Mouse (Mus musculus) ovary, postnatal 14 days (tissue): ENCODE results near the gene Coq10a.

ENCODE experiments used
- DNase-seq: peaks from one replicate; pipeline ENCODE4 v3.0.0; 2022; ENCODE audit warnings: low spot score

The Coq10a gene

GRCm38 (mm10) chr10:128368402-128369217 is at the start of gene Coq10a:
Coq10a (minus strand) TSS chr10:128368997.
- peak; percentile 75 for DNase-seq

- DNase-seq, result no peak
These were observed 46.1 kb upstream of the Coq10a start for GRCm38 (mm10) chr10:128414848-128415247.

- no peak for DNase-seq
These were observed 44.3 kb upstream of the Coq10a start for GRCm38 (mm10) chr10:128413076-128413475.

- no peak for DNase-seq
These were observed 43.8 kb upstream of the Coq10a start for GRCm38 (mm10) chr10:128412558-128412957.

- no peak for DNase-seq
These were observed 43.2 kb upstream of the Coq10a start for GRCm38 (mm10) chr10:128412055-128412381.

- peak; percentile 97 for DNase-seq
These were observed 42.6 kb upstream of the Coq10a start, which contains the start of the genes Nabp2 and Rnf41 for GRCm38 (mm10) chr10:128411211-128412054. Nabp2 (minus strand) TSS chr10:128411492. Rnf41 (plus strand) TSS chr10:128411657.

- no peak for DNase-seq
These were observed 41.7 kb upstream of the Coq10a start for GRCm38 (mm10) chr10:128410560-128410845.

GRCm38 (mm10) chr10:128409692-128410559 is 41.1 kb upstream of the Coq10a start:
- DNase-seq, result peak; percentile 90

GRCm38 (mm10) chr10:128408591-128409535 is 40.1 kb upstream of the Coq10a start:
- no peak for DNase-seq

- DNase-seq, result no peak
These were observed 35.1 kb upstream of the Coq10a start for GRCm38 (mm10) chr10:128403931-128404330.

GRCm38 (mm10) chr10:128401638-128402037 is 32.8 kb upstream of the Coq10a start:
- no peak for DNase-seq

GRCm38 (mm10) chr10:128401056-128401455 is 32.3 kb upstream of the Coq10a start, which contains the start of gene Slc39a5:
Slc39a5 (minus strand) TSS chr10:128401229.
- DNase-seq, result no peak

- no peak for DNase-seq
These were observed 31.5 kb upstream of the Coq10a start for GRCm38 (mm10) chr10:128400338-128400737.

- no peak for DNase-seq
These were observed 28.7 kb upstream of the Coq10a start for GRCm38 (mm10) chr10:128397466-128397865.

GRCm38 (mm10) chr10:128396716-128397264 is 28.0 kb upstream of the Coq10a start:
- DNase-seq, result no peak

GRCm38 (mm10) chr10:128396017-128396673 is 27.3 kb upstream of the Coq10a start:
- no peak for DNase-seq

GRCm38 (mm10) chr10:128391850-128392249 is 23.1 kb upstream of the Coq10a start:
- DNase-seq, result no peak

- DNase-seq, result no peak
These were observed 21.6 kb upstream of the Coq10a start for GRCm38 (mm10) chr10:128390366-128390765.

GRCm38 (mm10) chr10:128389570-128389969 is 20.8 kb upstream of the Coq10a start:
- no peak for DNase-seq

GRCm38 (mm10) chr10:128388941-128389340 is 20.1 kb upstream of the Coq10a start:
- no peak for DNase-seq
